Mouse (Mus musculus) heart, embryonic 11.5 days (tissue): Measurements from ENCODE around the gene Fam131a. TPM values are rescaled to one million over a fixed set of nuclear protein-coding genes. Genes with fewer than 3 reads are reported as not detected.

Source experiments
- ATAC-seq: fragments of 200-750 bp; cut with Nextera tagmentation; replicated peaks from 2 replicates; pipeline ENCODE4 v1.8.0; 2017; ENCODE audit warnings: moderate library complexity; ENCODE audit not compliant: insufficient number of reproducible peaks, low FRiP score, low TSS enrichment
- H3K27ac ChIP-seq: fragments of 300-500 bp; sonication (generic); 2 replicates; pipeline ENCODE4 v1.5.1; 2014; ENCODE audit warnings: mild to moderate bottlenecking, low read depth, low read length
- H3K27me3 ChIP-seq: fragments of 300-500 bp; sonication (generic); 2 replicates; pipeline ENCODE4 v1.6.1; 2014; ENCODE audit warnings: mild to moderate bottlenecking, low read length, mixed read lengths; ENCODE audit not compliant: control insufficient read depth, insufficient read depth
- H3K36me3 ChIP-seq: fragments of 300-500 bp; sonication (generic); 2 replicates; pipeline ENCODE4 v1.6.1; 2014; ENCODE audit warnings: mild to moderate bottlenecking, low read length, moderate library complexity, mixed read lengths; ENCODE audit not compliant: control insufficient read depth, insufficient read depth
- H3K4me1 ChIP-seq: fragments of 300-500 bp; sonication (generic); 2 replicates; pipeline ENCODE4 v1.6.1; 2014; ENCODE audit warnings: low read length; ENCODE audit not compliant: control insufficient read depth, insufficient read depth
- H3K4me2 ChIP-seq: fragments of 300-500 bp; sonication (generic); 2 replicates; pipeline ENCODE4 v1.6.1; 2014; ENCODE audit warnings: mild to moderate bottlenecking, moderate library complexity
- H3K4me3 ChIP-seq: fragments of 300-500 bp; sonication (generic); 2 replicates; pipeline ENCODE4 v1.5.1; 2014; ENCODE audit warnings: low read depth, low read length
- H3K9ac ChIP-seq: fragments of 300-500 bp; sonication (generic); 2 replicates; pipeline ENCODE4 v1.6.1; 2014; ENCODE audit warnings: mild to moderate bottlenecking, low read depth, low read length, moderate library complexity
- H3K9me3 ChIP-seq: fragments of 300-500 bp; sonication (generic); replicated peaks from 2 replicates; pipeline ENCODE4 v1.6.1; 2016; ENCODE audit warnings: low read length; ENCODE audit not compliant: control insufficient read depth
- WGBS: fragments of 180-500 bp; shearing (Covaris S2); extraction: QIAGEN DNeasy Blood & Tissue Kit; methylation state at CpG from one replicate; pipeline ENCODE4 v1.1.7; 2014; ENCODE audit not compliant: insufficient replicate concordance; 5-methylcytosine and 5-hydroxymethylcytosine counted together
- polyA plus RNA-seq: library from polyadenylated mRNA; unstranded; fragments of >200 nt; fragmentation: Nextera tagmentation; extraction: Ambion mirVana; gene quantifications from 2 replicates; pipeline ENCODE4 v1.2.1, GENCODE M21; 2014

Gene Fam131a
- polyA plus RNA-seq, 1 experiment from 2014 or later, result 2.6 TPM

DNA sequence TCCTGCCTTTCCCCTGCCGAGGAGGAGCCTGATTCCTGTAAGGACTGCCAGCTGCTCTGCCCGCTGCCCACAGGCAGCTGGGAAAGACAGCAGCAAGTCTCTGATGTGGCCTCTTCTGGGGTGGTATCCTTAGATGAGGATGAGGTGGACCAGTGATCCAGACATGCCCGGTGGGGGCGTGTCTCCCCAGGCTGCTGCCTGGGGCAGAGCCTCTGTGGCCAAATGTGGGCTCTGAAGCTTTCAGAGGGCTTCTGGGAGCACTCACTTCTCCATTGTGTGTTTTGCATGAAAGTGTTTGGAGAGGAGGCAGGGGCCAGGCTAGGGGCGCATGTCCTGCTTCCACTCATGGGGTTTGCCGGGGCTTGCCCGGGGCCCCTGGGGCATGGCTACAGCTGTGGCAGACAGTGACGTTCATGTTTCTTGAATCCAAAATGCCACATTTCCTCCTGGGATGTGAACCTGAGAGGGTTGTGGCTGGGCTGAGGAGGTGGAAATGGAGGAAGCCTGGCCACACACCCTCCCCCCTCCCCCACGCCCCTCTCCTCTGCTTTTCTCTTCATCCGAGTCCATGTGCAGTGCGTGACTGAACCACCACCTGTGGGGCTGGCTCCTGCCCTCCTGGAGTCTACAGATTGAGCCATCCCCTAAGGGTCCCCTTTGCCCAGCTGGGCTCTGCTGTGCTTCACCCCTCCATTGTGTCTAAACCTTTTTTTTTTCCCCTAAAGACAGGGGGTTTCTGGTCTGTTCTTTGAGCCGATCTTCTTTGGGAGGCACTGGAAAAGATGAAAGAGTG is 8.9 kb downstream of the Fam131a start:
- Histone ChIP-seq H3K4me3 (no peak overlapping the region), H3K9me3 (no peaks in the 10 kb centered on the region), H3K36me3 (peaks cover 3% of the 10 kb centered on the region; the same call in 1 of the 2 replicates), H3K4me1 (peaks cover 15% of the 10 kb centered on the region), H3K9ac (no peak overlapping the region), H3K27me3 (0 out of 2 replicates have a peak, but pooled peaks cover 2% of the 10 kb centered on the region), H3K27ac (no peak overlapping the region), H3K4me2 (peak overlapping the region; percentile 19)
- 0 out of 2 replicates have a peak, but pooled peaks have one; percentile 20 for ATAC-seq
- 37% methylated on average over 12 of the region's 12 CpGs for WGBS

DNA sequence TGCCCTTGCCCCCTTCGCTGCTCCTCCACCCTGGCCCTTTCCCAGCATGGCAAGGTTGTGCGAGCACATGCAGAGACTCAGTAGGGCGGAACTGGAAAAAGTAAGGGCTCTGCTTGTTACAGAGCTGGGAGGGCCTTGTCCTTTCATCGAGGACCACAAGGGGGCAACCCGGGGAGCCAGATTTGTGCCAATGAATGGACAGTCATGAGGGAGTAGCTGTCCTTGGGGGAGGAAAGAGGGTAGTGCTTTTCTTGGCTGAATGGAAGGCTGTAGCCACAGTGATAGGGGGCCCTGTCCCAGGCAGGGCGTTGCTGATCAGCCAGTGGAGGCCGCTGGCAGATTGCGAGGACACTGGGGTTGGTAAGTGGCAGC is 9.5 kb downstream of the Fam131a start:
- no peak overlapping the region for H3K27ac ChIP-seq
- ATAC-seq, result peak; percentile 58; the same call in 1 of the 2 replicates
- H3K36me3 ChIP-seq, result peaks cover 4% of the 10 kb centered on the region; the same call in 1 of the 2 replicates
- no peak overlapping the region for H3K9ac ChIP-seq
- peak overlapping the region; percentile 34 for H3K4me2 ChIP-seq
- H3K4me3 ChIP-seq, result no peak overlapping the region
- H3K9me3 ChIP-seq, result no peaks in the 10 kb centered on the region
- H3K4me1 ChIP-seq, result peaks cover 15% of the 10 kb centered on the region
- 5% methylated on average over 8 of the region's 8 CpGs for WGBS
- 0 out of 2 replicates have a peak, but pooled peaks cover 2% of the 10 kb centered on the region for H3K27me3 ChIP-seq

DNA sequence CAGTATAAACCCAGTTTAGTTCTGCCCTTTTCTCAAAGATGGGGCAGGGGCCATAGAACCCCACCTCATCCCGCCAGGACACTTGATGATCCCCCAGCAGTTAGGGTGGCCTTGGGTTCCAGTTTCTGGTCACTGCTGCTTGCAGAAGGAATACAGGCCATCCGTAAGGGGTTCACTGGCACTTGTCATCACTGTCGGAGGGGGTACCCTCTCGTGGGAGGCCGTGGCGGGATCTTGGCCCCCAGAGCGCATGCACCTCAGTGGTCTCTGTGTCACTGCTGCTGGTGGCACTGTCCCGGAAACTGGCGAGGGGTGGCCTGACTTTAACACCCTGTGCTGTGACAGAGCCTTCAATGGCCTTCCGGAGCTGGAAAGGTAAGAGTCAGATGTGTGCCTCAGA is 10.0 kb downstream of the Fam131a start:
- no peak for ATAC-seq
- Histone ChIP-seq H3K36me3 (peaks cover 4% of the 10 kb centered on the region; the same call in 1 of the 2 replicates), H3K27me3 (0 out of 2 replicates have a peak, but pooled peaks cover 2% of the 10 kb centered on the region), H3K4me2 (no peak overlapping the region), H3K27ac (no peak overlapping the region), H3K4me3 (no peak overlapping the region), H3K9ac (no peak overlapping the region), H3K4me1 (peaks cover 15% of the 10 kb centered on the region), H3K9me3 (no peaks in the 10 kb centered on the region)
- 93% methylated on average over 10 of the region's 10 CpGs for WGBS

DNA sequence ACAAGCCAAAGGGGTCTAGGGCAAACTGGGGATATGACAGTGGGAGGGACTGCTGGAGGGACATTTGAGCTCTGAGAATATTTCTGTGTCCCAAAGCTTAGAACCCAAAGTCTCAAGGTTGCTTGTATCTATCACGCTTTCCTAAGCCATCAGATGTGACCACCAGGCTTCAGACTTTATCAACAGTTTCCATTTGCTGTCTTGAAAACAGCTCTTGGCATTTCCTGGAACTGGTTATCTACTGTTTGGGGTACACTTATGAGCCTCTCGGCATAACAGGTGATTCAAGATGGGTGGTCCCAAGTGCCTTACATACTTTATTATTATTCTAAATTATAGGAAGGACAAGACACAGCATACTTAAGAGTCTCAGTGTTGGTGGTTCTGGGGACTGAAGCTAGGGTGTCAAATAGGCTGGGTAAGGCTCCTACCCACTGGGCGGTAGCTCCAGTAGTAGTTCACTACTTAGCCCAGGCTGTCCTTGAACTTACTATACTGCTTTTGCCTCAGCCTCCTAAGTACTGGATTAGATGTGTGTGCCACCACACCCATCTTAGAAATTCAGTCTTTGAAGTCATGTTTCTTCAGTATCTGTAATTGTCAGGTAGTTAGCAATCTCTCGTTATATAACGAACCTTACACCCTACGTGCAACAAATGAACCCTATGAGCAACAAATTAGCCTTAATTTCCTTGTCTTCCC is 10.8 kb downstream of the Fam131a start:
- Histone ChIP-seq H3K9me3 (no peaks in the 10 kb centered on the region), H3K27ac (no peak overlapping the region), H3K4me2 (no peak overlapping the region), H3K9ac (no peak overlapping the region), H3K4me3 (no peak overlapping the region), H3K4me1 (peaks cover 15% of the 10 kb centered on the region), H3K36me3 (peaks cover 4% of the 10 kb centered on the region; the same call in 1 of the 2 replicates), H3K27me3 (0 out of 2 replicates have a peak, but pooled peaks cover 2% of the 10 kb centered on the region)
- 74% methylated on average over 6 of the region's 6 CpGs for WGBS
- no peak for ATAC-seq

DNA sequence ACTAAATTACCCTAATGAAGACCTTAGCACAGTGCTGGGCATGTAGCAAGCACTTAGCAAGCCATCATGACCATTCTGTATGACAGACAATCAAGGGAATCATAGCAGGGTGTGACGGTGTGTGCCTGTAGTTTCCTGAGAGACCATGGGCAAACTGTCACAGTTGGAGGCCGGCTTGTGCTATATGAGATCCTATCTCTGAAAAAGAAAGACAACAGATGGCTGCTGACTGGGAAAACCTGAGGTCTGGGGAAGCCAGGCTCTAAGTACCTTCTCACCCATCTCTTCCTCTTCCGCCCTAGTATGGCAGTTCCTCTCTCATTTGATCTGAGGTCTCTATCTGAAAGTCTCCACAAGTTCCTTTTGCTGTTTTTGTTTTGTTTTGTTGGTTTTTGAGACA is 12.7 kb downstream of the Fam131a start:
- H3K4me1 ChIP-seq, result peaks cover 15% of the 10 kb centered on the region
- H3K4me2 ChIP-seq, result no peak overlapping the region
- 77% methylated on average over 3 of the region's 3 CpGs for WGBS
- H3K4me3 ChIP-seq, result no peak overlapping the region
- ATAC-seq, result no peak
- no peak overlapping the region for H3K9ac ChIP-seq
- H3K36me3 ChIP-seq, result peaks cover 4% of the 10 kb centered on the region; the same call in 1 of the 2 replicates
- H3K27ac ChIP-seq, result no peak overlapping the region
- no peaks in the 10 kb centered on the region for H3K9me3 ChIP-seq
- H3K27me3 ChIP-seq, result no peaks in the 10 kb centered on the region

DNA sequence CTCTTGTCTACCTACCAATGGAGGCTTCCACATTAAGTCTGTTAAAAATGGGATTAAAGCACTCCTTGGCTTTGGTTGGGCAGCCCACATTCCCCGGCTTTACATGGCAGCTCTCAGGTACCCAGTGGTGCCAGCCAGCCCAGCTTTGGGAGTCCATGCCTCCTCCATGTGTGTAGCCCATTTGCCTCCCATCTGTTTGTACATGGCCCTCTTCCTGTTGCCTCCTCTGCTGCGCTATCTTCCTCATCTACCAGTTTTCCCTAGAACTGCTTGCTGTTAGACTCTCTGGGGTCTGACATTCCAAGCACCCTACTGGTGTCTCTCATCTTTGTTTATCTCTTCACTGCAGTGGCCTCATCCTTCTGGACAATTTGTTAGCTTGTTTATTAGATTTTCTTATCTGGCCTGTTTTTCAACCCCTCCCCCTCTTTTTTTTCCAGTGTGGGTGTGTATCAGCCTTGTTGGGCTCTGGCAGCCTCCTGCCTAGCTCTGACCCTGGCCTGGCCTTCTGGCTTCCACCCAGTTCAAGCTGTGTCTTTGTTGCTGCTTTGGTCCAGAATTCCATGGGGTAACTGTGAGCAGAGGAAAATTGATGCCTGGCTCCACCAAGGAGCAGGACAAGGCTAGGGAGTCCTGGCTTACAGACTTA is 13.5 kb downstream of the Fam131a start:
- Histone ChIP-seq H3K36me3 (peaks cover 4% of the 10 kb centered on the region; the same call in 1 of the 2 replicates), H3K27ac (no peak overlapping the region), H3K27me3 (no peaks in the 10 kb centered on the region), H3K4me1 (peaks cover 14% of the 10 kb centered on the region), H3K4me3 (no peak overlapping the region), H3K4me2 (no peak overlapping the region), H3K9me3 (no peaks in the 10 kb centered on the region), H3K9ac (no peak overlapping the region)
- 64% methylated on average over 2 of the region's 2 CpGs for WGBS
- ATAC-seq, result no peak

DNA sequence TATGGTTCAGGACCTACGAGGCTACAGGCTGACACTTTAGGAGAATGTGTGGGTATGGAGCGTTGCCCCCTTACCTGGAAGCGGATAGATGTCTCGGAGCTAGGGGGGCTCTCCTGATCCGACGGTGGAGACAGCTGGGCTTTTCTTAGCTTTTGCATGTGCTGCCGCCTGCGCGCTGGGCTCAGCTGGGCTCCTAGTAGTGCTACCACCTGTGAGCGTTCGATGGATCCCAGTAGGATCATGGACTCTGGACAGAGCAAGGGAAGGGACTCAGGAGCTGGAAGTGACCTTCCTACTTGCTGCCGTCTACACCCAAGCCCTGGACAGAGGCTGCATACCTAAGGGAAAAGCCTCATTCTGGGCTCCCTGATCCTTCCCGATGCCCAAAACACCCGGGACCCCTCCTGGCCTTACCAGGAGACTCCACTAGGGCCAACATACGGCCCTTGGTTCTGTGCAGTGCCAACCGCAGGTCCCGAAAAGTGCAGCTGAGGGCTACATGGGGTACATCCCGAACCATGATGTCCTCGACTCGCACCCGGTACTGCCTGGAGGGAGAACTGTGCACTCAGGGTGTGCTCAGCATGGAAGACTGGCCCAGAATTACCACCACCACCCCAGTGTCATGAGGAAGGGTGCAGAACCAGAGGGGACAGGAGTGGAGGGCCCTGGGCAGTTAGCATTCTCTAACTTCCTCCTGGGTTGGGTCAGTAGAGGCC is 15.3 kb downstream of the Fam131a start:
- no peaks in the 10 kb centered on the region for H3K27me3 ChIP-seq
- H3K4me1 ChIP-seq, result no peaks in the 10 kb centered on the region; the same call in 1 of the 2 replicates
- no peak for ATAC-seq
- H3K4me3 ChIP-seq, result no peak overlapping the region
- peaks cover 4% of the 10 kb centered on the region; the same call in 1 of the 2 replicates for H3K36me3 ChIP-seq
- no peaks in the 10 kb centered on the region for H3K9me3 ChIP-seq
- H3K9ac ChIP-seq, result no peak overlapping the region
- H3K4me2 ChIP-seq, result no peak overlapping the region
- H3K27ac ChIP-seq, result no peak overlapping the region
- 89% methylated on average over 21 of the region's 21 CpGs for WGBS
